Mouse (Mus musculus) embryonic facial prominence, embryonic 10.5 days (tissue): ENCODE data around the gene Slc8a1. TPM values are rescaled to one million over a fixed set of nuclear protein-coding genes. Genes with fewer than 3 reads are reported as not detected.

Experiments
- DNase-seq: peaks from one replicate; pipeline ENCODE4 v3.0.0-alpha.2; 2017; ENCODE audit warnings: low spot score
- H3K27ac ChIP-seq: fragments of 300-500 bp; sonication (generic); replicated peaks from 2 replicates; pipeline ENCODE4 v1.5.1; 2016; ENCODE audit warnings: mild to moderate bottlenecking
- H3K27me3 ChIP-seq: fragments of 300-500 bp; sonication (generic); replicated peaks from 2 replicates; pipeline ENCODE4 v1.6.1; 2016; ENCODE audit warnings: low read depth, mild to moderate bottlenecking; ENCODE audit not compliant: poor library complexity, severe bottlenecking
- H3K36me3 ChIP-seq: fragments of 300-500 bp; sonication (generic); replicated peaks from 2 replicates; pipeline ENCODE4 v1.6.1; 2016; ENCODE audit warnings: mild to moderate bottlenecking, moderate library complexity
- H3K4me1 ChIP-seq: fragments of 300-500 bp; sonication (generic); 2 replicates; pipeline ENCODE4 v1.6.1; 2016
- H3K4me3 ChIP-seq: fragments of 300-500 bp; sonication (generic); 2 replicates; pipeline ENCODE4 v1.5.1; 2016; ENCODE audit warnings: mild to moderate bottlenecking, moderate library complexity
- H3K9me3 ChIP-seq: fragments of 300-500 bp; sonication (generic); 2 replicates; pipeline ENCODE4 v1.6.1; 2016; ENCODE audit warnings: mild to moderate bottlenecking
- WGBS: fragments of 180-500 bp; shearing (Covaris S2); methylation state at CpG from one replicate; pipeline ENCODE4 v1.1.7; 2016; 5-methylcytosine and 5-hydroxymethylcytosine counted together
- polyA plus RNA-seq: library from polyadenylated mRNA; unstranded; fragments of >200 nt; fragmentation: Nextera tagmentation; extraction: Ambion mirVana; gene quantifications from 2 replicates; pipeline ENCODE4 v1.2.1, GENCODE M21; 2016

Gene Slc8a1
- polyA plus RNA-seq, 1 experiment from 2014 or later: 2.1 TPM

GRCm38 (mm10) chr17:81605219-81605660 lies 132.9 kb downstream of the Slc8a1 start:
- no peaks in the 10 kb centered on the region for H3K27me3 ChIP-seq
- no peak overlapping the region for H3K27ac ChIP-seq
- DNase-seq: no peak
- no peaks in the 10 kb centered on the region for H3K36me3 ChIP-seq
- WGBS: 60% methylated on average over 4 of the region's 4 CpGs
- no peaks in the 10 kb centered on the region for H3K9me3 ChIP-seq
- no peak overlapping the region for H3K4me3 ChIP-seq
- H3K4me1 ChIP-seq: peaks cover 5% of the 10 kb centered on the region; the same call in 1 of the 2 replicates

- 90% methylated on average over 2 of the region's 2 CpGs for WGBS
- H3K4me3 ChIP-seq: no peak overlapping the region
Observed at GRCm38 (mm10) chr17:81599072-81599471, 139.1 kb downstream of the Slc8a1 start.

GRCm38 (mm10) chr17:81589791-81590190 lies 148.4 kb downstream of the Slc8a1 start:
- Histone ChIP-seq H3K9me3 (no peaks in the 10 kb centered on the region), H3K27ac (no peak overlapping the region), H3K36me3 (no peaks in the 10 kb centered on the region), H3K4me1 (no peaks in the 10 kb centered on the region), H3K27me3 (no peaks in the 10 kb centered on the region), H3K4me3 (no peak overlapping the region)
- no peak for DNase-seq
- 86% methylated on average over 7 of the region's 7 CpGs for WGBS

More at GRCm38 (mm10) chr17:81599072-81599471, 139.1 kb downstream of the Slc8a1 start:
- H3K36me3 ChIP-seq: no peaks in the 10 kb centered on the region
- H3K27ac ChIP-seq: no peak overlapping the region
- DNase-seq: no peak
- no peaks in the 10 kb centered on the region for H3K9me3 ChIP-seq
- H3K27me3 ChIP-seq: no peaks in the 10 kb centered on the region
- no peaks in the 10 kb centered on the region for H3K4me1 ChIP-seq

- Histone ChIP-seq H3K27me3 (no peaks in the 10 kb centered on the region), H3K27ac (no peak overlapping the region), H3K4me1 (no peaks in the 10 kb centered on the region), H3K9me3 (no peaks in the 10 kb centered on the region), H3K36me3 (no peaks in the 10 kb centered on the region), H3K4me3 (no peak overlapping the region)
- WGBS: 89% methylated on average over 5 of the region's 5 CpGs
- DNase-seq: no peak
Observed at GRCm38 (mm10) chr17:81586759-81587158, 151.4 kb downstream of the Slc8a1 start.

- Histone ChIP-seq H3K4me1 (peaks cover 5% of the 10 kb centered on the region; the same call in 1 of the 2 replicates), H3K4me3 (no peak overlapping the region), H3K36me3 (no peaks in the 10 kb centered on the region), H3K27me3 (no peaks in the 10 kb centered on the region), H3K9me3 (no peaks in the 10 kb centered on the region), H3K27ac (no peak overlapping the region)
- 73% methylated on average over 10 of the region's 10 CpGs for WGBS
- DNase-seq: no peak
Observed at GRCm38 (mm10) chr17:81579728-81580425, 158.3 kb downstream of the Slc8a1 start.

- H3K36me3 ChIP-seq: no peaks in the 10 kb centered on the region
- WGBS: 89% methylated on average over 3 of the region's 3 CpGs
Observed at GRCm38 (mm10) chr17:81576893-81577292, 161.3 kb downstream of the Slc8a1 start.

GRCm38 (mm10) chr17:81565634-81566372 lies 172.4 kb downstream of the Slc8a1 start:
- 74% methylated on average over 9 of the region's 9 CpGs for WGBS

More at GRCm38 (mm10) chr17:81576893-81577292, 161.3 kb downstream of the Slc8a1 start:
- H3K27ac ChIP-seq: no peak overlapping the region
- H3K9me3 ChIP-seq: no peaks in the 10 kb centered on the region
- H3K4me1 ChIP-seq: peaks cover 5% of the 10 kb centered on the region; the same call in 1 of the 2 replicates
- H3K4me3 ChIP-seq: no peak overlapping the region
- no peak for DNase-seq
- no peaks in the 10 kb centered on the region for H3K27me3 ChIP-seq

GRCm38 (mm10) chr17:81554052-81554734 lies 184.0 kb downstream of the Slc8a1 start:
- Histone ChIP-seq H3K36me3 (no peaks in the 10 kb centered on the region), H3K4me1 (no peaks in the 10 kb centered on the region), H3K9me3 (no peaks in the 10 kb centered on the region), H3K27ac (no peak overlapping the region), H3K27me3 (no peaks in the 10 kb centered on the region), H3K4me3 (no peak overlapping the region)
- no peak for DNase-seq
- WGBS: 79% methylated on average over 6 of the region's 6 CpGs

More at GRCm38 (mm10) chr17:81565634-81566372, 172.4 kb downstream of the Slc8a1 start:
- Histone ChIP-seq H3K9me3 (no peaks in the 10 kb centered on the region), H3K4me1 (no peaks in the 10 kb centered on the region), H3K27ac (no peak overlapping the region), H3K4me3 (no peak overlapping the region), H3K27me3 (no peaks in the 10 kb centered on the region), H3K36me3 (no peaks in the 10 kb centered on the region)
- no peak for DNase-seq

- Histone ChIP-seq H3K27me3 (no peaks in the 10 kb centered on the region), H3K27ac (no peak overlapping the region), H3K4me3 (no peak overlapping the region), H3K36me3 (no peaks in the 10 kb centered on the region), H3K4me1 (no peaks in the 10 kb centered on the region), H3K9me3 (no peaks in the 10 kb centered on the region)
- 91% methylated on average over 6 of the region's 6 CpGs for WGBS
- DNase-seq: no peak
Observed at GRCm38 (mm10) chr17:81551856-81552635, 186.1 kb downstream of the Slc8a1 start.

- Histone ChIP-seq H3K36me3 (no peaks in the 10 kb centered on the region), H3K27me3 (no peaks in the 10 kb centered on the region), H3K9me3 (no peaks in the 10 kb centered on the region), H3K4me3 (no peak overlapping the region), H3K27ac (no peak overlapping the region), H3K4me1 (0 out of 2 replicates have a peak, but pooled peaks cover 3% of the 10 kb centered on the region)
- 91% methylated on average over 3 of the region's 3 CpGs for WGBS
- DNase-seq: no peak
Observed at GRCm38 (mm10) chr17:81550864-81551263, 187.3 kb downstream of the Slc8a1 start.

- H3K27me3 ChIP-seq: no peaks in the 10 kb centered on the region
- DNase-seq: no peak
- H3K4me3 ChIP-seq: no peak overlapping the region
- H3K27ac ChIP-seq: no peak overlapping the region
- no peaks in the 10 kb centered on the region for H3K36me3 ChIP-seq
- WGBS: 74% methylated on average over 4 of the region's 4 CpGs
- H3K9me3 ChIP-seq: no peaks in the 10 kb centered on the region
- 0 out of 2 replicates have a peak, but pooled peaks cover 3% of the 10 kb centered on the region for H3K4me1 ChIP-seq
Observed at GRCm38 (mm10) chr17:81548016-81548415, 190.2 kb downstream of the Slc8a1 start.

- DNase-seq: no peak
- Histone ChIP-seq H3K27me3 (no peaks in the 10 kb centered on the region), H3K4me1 (peaks cover 8% of the 10 kb centered on the region), H3K27ac (no peak overlapping the region), H3K9me3 (no peaks in the 10 kb centered on the region), H3K4me3 (no peak overlapping the region), H3K36me3 (no peaks in the 10 kb centered on the region)
- WGBS: 83% methylated on average over 6 of the region's 6 CpGs
Observed at GRCm38 (mm10) chr17:81546525-81546924, 191.7 kb downstream of the Slc8a1 start.
